Mouse (Mus musculus) hindbrain, embryonic 10.5 days (tissue): ENCODE results near the gene Mtmr10. TPM values are rescaled to one million over a fixed set of nuclear protein-coding genes. Genes with fewer than 3 reads are reported as not detected.
A peak's percentile ranks its signal among the peaks of the same experiment; 100 is the strongest.

ENCODE experiments used
- DNase-seq: peaks from one replicate; pipeline ENCODE4 v3.0.0-alpha.2; 2017; ENCODE audit warnings: low spot score
- H3K27ac ChIP-seq: fragments of 300-500 bp; sonication (generic); 2 replicates; pipeline ENCODE4 v1.5.1; 2016; ENCODE audit warnings: mild to moderate bottlenecking, moderate library complexity
- H3K27me3 ChIP-seq: fragments of 300-500 bp; sonication (generic); 2 replicates; pipeline ENCODE4 v1.6.1; 2016; ENCODE audit warnings: mild to moderate bottlenecking; ENCODE audit not compliant: poor library complexity, insufficient read depth, severe bottlenecking
- H3K36me3 ChIP-seq: fragments of 300-500 bp; sonication (generic); 2 replicates; pipeline ENCODE4 v1.6.1; 2016; ENCODE audit warnings: mild to moderate bottlenecking, moderate library complexity
- H3K4me1 ChIP-seq: fragments of 300-500 bp; sonication (generic); replicated peaks from 2 replicates; pipeline ENCODE4 v1.6.1; 2016; ENCODE audit warnings: mild to moderate bottlenecking
- H3K4me3 ChIP-seq: fragments of 300-500 bp; sonication (generic); 2 replicates; pipeline ENCODE4 v1.5.1; 2016; ENCODE audit warnings: mild to moderate bottlenecking, moderate library complexity
- H3K9me3 ChIP-seq: fragments of 300-500 bp; sonication (generic); 2 replicates; pipeline ENCODE4 v1.6.1; 2016; ENCODE audit warnings: mild to moderate bottlenecking, moderate library complexity
- WGBS: fragments of 180-500 bp; shearing (Covaris S2); methylation state at CpG from one replicate; pipeline ENCODE4 v1.1.7; 2016; 5-methylcytosine and 5-hydroxymethylcytosine counted together
- polyA plus RNA-seq: library from polyadenylated mRNA; unstranded; fragments of >200 nt; fragmentation: Nextera tagmentation; extraction: Ambion mirVana; gene quantifications from 2 replicates; pipeline ENCODE4 v1.2.1, GENCODE M21; 2016

Mtmr10 gene
- polyA plus RNA-seq, 1 experiment from 2014 or later, result 13.1 TPM

GRCm38 (mm10) chr7:64357405-64357804, 70.0 kb downstream of the Mtmr10 start:
- H3K4me3 ChIP-seq, result no peak overlapping the region
- H3K4me1 ChIP-seq, result peaks cover 16% of the 10 kb centered on the region; the same call in 1 of the 2 replicates
- H3K27ac ChIP-seq, result no peak overlapping the region
- no peaks in the 10 kb centered on the region for H3K9me3 ChIP-seq
- no peaks in the 10 kb centered on the region for H3K27me3 ChIP-seq
- DNase-seq, result no peak
- 90% methylated on average over 9 of the region's 9 CpGs for WGBS
- peaks cover 83% of the 10 kb centered on the region for H3K36me3 ChIP-seq

DNA sequence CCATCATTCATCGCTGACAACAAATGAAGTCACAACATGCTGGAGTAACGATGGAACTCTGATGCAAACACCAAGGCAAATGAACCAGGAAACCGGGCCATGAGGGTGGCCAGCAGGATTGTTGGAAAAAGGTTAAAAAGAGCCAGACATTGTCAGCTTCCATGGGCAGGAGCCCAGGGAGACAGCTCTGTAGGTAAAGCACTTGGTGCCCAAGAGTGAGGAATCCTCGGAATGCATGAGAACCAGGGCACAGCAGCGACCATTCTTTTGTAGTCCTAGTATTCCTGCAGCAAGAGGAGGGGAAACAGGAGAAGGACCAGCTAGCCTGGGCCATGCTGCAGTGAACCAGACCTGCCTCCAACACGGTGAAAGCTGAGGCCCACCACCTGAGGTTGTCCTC, 71.2 kb downstream of the Mtmr10 start:
- WGBS, result 88% methylated on average over 6 of the region's 6 CpGs
- peaks cover 83% of the 10 kb centered on the region for H3K36me3 ChIP-seq

GRCm38 (mm10) chr7:64359943-64360585, 72.6 kb downstream of the Mtmr10 start:
- no peaks in the 10 kb centered on the region for H3K27me3 ChIP-seq
- WGBS, result 86% methylated on average over 20 of the region's 20 CpGs
- H3K4me3 ChIP-seq, result no peak overlapping the region
- H3K36me3 ChIP-seq, result peaks cover 90% of the 10 kb centered on the region
- H3K27ac ChIP-seq, result 0 out of 2 replicates have a peak overlapping the region, but pooled peaks have one; percentile 6
- H3K4me1 ChIP-seq, result 0 out of 2 replicates have a peak, but pooled peaks cover 5% of the 10 kb centered on the region
- no peaks in the 10 kb centered on the region for H3K9me3 ChIP-seq
- no peak for DNase-seq

More for the DNA sequence above, 71.2 kb downstream of the Mtmr10 start:
- Histone ChIP-seq H3K27me3 (no peaks in the 10 kb centered on the region), H3K4me3 (no peak overlapping the region), H3K27ac (no peak overlapping the region), H3K4me1 (peaks cover 16% of the 10 kb centered on the region; the same call in 1 of the 2 replicates), H3K9me3 (no peaks in the 10 kb centered on the region)
- no peak for DNase-seq

GRCm38 (mm10) chr7:64360586-64360945, 73.1 kb downstream of the Mtmr10 start:
- 72% methylated on average over 3 of the region's 3 CpGs for WGBS
- H3K36me3 ChIP-seq, result peaks cover 91% of the 10 kb centered on the region

GRCm38 (mm10) chr7:64365863-64366262, 78.4 kb downstream of the Mtmr10 start:
- no peak overlapping the region for H3K27ac ChIP-seq

More at GRCm38 (mm10) chr7:64360586-64360945, 73.1 kb downstream of the Mtmr10 start:
- H3K27ac ChIP-seq, result 0 out of 2 replicates have a peak overlapping the region, but pooled peaks have one; percentile 3
- H3K9me3 ChIP-seq, result no peaks in the 10 kb centered on the region
- H3K4me3 ChIP-seq, result no peak overlapping the region
- H3K4me1 ChIP-seq, result 0 out of 2 replicates have a peak, but pooled peaks cover 5% of the 10 kb centered on the region
- no peaks in the 10 kb centered on the region for H3K27me3 ChIP-seq
- peak; percentile 11 for DNase-seq

GRCm38 (mm10) chr7:64369841-64370240, 82.4 kb downstream of the Mtmr10 start:
- Histone ChIP-seq H3K27ac (no peak overlapping the region), H3K9me3 (no peaks in the 10 kb centered on the region), H3K4me1 (peaks cover 17% of the 10 kb centered on the region), H3K36me3 (peaks cover 58% of the 10 kb centered on the region), H3K4me3 (no peak overlapping the region), H3K27me3 (no peaks in the 10 kb centered on the region)
- DNase-seq, result no peak
- 90% methylated on average over 6 of the region's 6 CpGs for WGBS

More at GRCm38 (mm10) chr7:64365863-64366262, 78.4 kb downstream of the Mtmr10 start:
- Histone ChIP-seq H3K4me3 (no peak overlapping the region), H3K36me3 (peaks cover 94% of the 10 kb centered on the region), H3K4me1 (no peaks in the 10 kb centered on the region), H3K9me3 (no peaks in the 10 kb centered on the region), H3K27me3 (no peaks in the 10 kb centered on the region)
- DNase-seq, result no peak
- 95% methylated on average over 5 of the region's 5 CpGs for WGBS

DNA sequence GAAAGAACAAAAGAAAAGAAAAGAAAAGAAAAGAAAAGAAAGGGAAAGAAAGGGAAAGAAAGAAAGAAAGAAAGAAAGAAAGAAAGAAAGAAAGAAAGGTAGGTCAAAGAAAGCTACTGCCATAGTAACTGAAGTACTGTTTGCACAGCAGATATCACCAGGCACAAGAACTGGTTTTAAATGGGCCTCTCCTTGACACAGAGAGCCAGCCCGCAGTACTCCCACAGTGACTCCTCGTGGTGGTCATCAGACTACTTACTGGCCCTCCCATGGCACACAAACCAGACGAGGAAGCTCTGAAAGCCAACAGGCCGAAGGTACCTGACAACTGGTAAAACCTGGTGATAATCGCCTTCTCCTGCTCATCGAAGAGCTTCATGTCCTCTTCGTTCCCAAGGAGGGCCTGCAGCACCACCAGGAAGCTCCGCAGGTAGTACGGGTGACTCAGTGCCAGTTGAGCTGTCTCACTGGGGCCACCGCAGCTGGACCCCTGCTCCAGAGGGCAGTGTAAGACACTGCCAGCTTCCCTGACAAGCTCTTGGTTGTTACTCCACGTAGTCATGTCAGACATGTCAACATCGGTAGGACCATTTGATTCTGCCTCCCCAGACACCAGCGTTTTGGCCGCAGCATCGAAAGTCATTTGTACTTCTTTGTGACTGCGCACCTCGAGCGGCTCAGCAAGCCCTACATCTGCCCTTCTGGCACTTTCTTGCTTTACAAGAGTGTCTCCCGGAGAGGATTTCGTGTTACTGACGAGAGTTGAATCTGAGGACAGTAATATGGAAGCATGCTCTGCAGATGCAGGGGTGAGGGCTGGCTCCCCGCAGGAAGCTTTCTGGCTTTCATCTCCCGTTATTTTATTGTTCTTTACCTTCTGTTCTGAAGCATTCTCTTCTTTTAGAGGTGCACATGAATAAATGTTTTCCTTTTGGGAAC, 84.8 kb downstream of the Mtmr10 start:
- no peak overlapping the region for H3K4me3 ChIP-seq
- no peaks in the 10 kb centered on the region for H3K27me3 ChIP-seq
- H3K36me3 ChIP-seq, result peaks cover 58% of the 10 kb centered on the region
- no peak overlapping the region for H3K27ac ChIP-seq
- H3K4me1 ChIP-seq, result peaks cover 17% of the 10 kb centered on the region
- DNase-seq, result no peak
- no peaks in the 10 kb centered on the region for H3K9me3 ChIP-seq
- WGBS, result 89% methylated on average over 23 of the region's 23 CpGs

DNA sequence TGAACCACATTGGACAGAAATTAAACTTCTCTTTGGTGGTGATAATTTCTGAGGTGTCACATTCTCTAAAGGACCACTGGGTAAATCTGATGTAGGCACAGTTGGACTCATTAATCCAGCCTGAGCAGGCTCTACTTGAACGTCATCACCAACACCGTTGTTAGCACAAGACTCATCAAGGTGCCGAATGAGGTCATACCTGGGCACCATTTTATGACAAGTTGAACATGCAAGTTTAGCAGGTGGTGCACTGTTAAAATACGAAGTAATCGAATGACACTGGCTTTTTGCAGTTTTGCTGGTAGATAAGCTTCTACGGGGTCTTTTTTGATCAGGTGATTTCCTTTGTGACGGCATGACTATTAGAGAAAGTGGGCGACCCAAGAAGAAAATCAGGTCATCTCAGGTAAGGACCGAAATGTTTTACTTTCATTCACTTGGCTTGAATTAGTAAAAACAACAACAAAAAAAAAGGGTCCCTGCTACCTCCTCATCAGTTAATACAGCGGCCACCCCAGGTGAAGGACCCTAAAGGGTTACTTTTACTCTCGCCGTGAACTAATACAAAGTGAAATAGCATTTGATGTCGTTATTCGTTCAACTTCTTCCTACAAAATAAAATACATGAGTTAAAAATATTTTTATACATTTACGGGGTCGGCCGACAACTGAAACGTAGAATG, 85.8 kb downstream of the Mtmr10 start:
- 19% methylated on average over 18 of the region's 18 CpGs for whole genome bisulfite sequencing
- DNase-seq, result no peak
- H3K4me1 ChIP-seq, result peaks cover 17% of the 10 kb centered on the region
- peaks cover 59% of the 10 kb centered on the region for H3K36me3 ChIP-seq
- peak overlapping the region; percentile 69 for H3K4me3 ChIP-seq
- H3K27ac ChIP-seq, result peak overlapping the region; percentile 93
- H3K9me3 ChIP-seq, result no peaks in the 10 kb centered on the region
- no peaks in the 10 kb centered on the region for H3K27me3 ChIP-seq

DNA sequence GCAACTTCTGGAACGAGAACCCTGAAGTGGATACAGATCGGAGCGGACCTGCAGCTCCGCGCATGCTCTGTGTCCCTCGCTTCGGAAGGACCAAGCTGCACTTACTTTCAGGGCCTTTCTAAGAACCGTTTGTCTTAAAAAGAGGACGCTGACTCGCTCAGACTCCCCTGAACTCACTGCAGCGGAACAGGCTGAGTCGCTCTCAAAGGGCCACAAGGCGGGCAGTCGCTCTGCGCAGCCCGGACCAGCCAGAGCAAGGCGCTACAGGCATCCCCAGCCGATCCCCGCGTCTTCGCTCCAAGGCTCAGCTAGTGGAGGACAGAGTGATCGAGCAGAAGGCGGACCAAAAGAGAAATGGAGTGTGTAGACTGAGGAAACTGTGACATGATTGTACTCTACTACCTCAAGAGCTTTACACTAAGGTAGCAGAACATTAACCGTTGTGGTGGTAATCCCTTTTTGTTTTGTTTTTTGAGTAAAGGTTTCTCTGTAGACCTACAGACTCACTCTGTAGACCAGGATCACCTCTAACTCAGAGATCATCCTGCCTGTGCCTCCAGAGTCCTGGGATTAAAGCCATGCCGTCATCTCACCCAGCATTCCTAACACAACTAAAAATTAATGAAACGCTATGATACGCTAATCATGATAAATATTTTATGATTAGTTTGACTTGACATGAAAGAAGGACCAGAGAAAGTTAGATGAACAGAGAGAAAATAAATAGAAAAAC, 86.5 kb downstream of the Mtmr10 start, which contains the start of gene Fan1:
Gene Fan1, minus strand, starts transcription at position 266 of the 733 bp plus-strand sequence.
- no peaks in the 10 kb centered on the region for H3K27me3 ChIP-seq
- 6% methylated on average over 27 of the region's 27 CpGs for WGBS
- peaks cover 17% of the 10 kb centered on the region for H3K4me1 ChIP-seq
- H3K9me3 ChIP-seq, result no peaks in the 10 kb centered on the region
- H3K36me3 ChIP-seq, result peaks cover 59% of the 10 kb centered on the region
- peak within 1 kb of the TSS; percentile 69 for H3K4me3 ChIP-seq
- peak; percentile 90 for DNase-seq
- H3K27ac ChIP-seq, result peak within 1 kb of the TSS; percentile 93
